In genomic region chr10:77706326-77706725, GRCm38 (mm10) we compare ENCODE assay signal across 20 mouse cellular contexts. TPM values are rescaled to one million over a fixed set of nuclear protein-coding genes. Genes with fewer than 3 reads are reported as not detected.
ATAC-seq lines count a peak whose summit lies in the region.
"Had no signal": no experiment of that assay in that cellular context is flagged by ENCODE, and none has a peak within 500 bp of the region (broad histone marks: within the 10 kb centered on the region; RNA-seq: fewer than 3 reads in every experiment).

Gm10272 (plus strand) TSS chr10:77706626.

- H3K27me3 ChIP-seq in megakaryocyte, embryonic 14.5 days (replicated peaks): peaks cover 42% of the 10 kb centered on the region

- H3K4me3 ChIP-seq in megakaryocyte, embryonic 14.5 days (replicated peaks): peak within 1 kb of the TSS; percentile 42

- no peaks in the 10 kb centered on the region for H3K36me3 ChIP-seq in megakaryocyte, embryonic 14.5 days (replicated peaks; ENCODE audit: low read length)
- H3K36me3 ChIP-seq: G1E had no signal

- peaks cover 16% of the 10 kb centered on the region for H3K4me1 ChIP-seq in megakaryocyte, embryonic 14.5 days

- no peak for ATAC-seq in megakaryocyte, adult 5-6 weeks (ENCODE audit: poor library complexity, severe bottlenecking)
- ATAC-seq: activated CD4-positive, CD25-positive, alpha-beta regulatory T cell, adult 4 months; CD4-positive, CD25-positive, alpha-beta regulatory T cell, adult 4 months; Patski had no signal

- H3K9me3 ChIP-seq in megakaryocyte, embryonic 14.5 days: peaks cover 23% of the 10 kb centered on the region
- H3K9me3 ChIP-seq: G1E had no signal

RNA-seq across cellular contexts. Expression of gene Gm10272, which starts in this region (rescaled TPM):
- polyA plus RNA-seq in megakaryocyte, embryonic 14.5 days (2012; ENCODE audit: insufficient read depth, low replicate concordance): not detected in 2 replicates
- total RNA-seq in megakaryocyte, adult 5-6 weeks (2015): not detected in 2 replicates
- total RNA-seq in megakaryocyte, adult 5-6 weeks (2017): not detected in 2 replicates
- total RNA-seq: adrenal gland, adult 18-20 months; adrenal gland, adult 2 months; adrenal gland, adult 8-10 months; adrenal gland, postnatal 10 days; adrenal gland, postnatal 14 days; adrenal gland, postnatal 25 days; adrenal gland, postnatal 36 days; adrenal gland, postnatal 4 days; CH12.LX; ES-E14; G1E; MEL had no signal
- polyA plus RNA-seq: activated CD4-positive, CD25-positive, alpha-beta regulatory T cell, adult 4 months; adrenal gland, adult 2 months; brain, embryonic 14.5 days; C2C12; CD4-positive, CD25-positive, alpha-beta regulatory T cell, adult 4 months; cerebellum, adult 2 months; G1E; Patski had no signal
